Mouse (Mus musculus): ENCODE data around the gene Crybb2.

DNA sequence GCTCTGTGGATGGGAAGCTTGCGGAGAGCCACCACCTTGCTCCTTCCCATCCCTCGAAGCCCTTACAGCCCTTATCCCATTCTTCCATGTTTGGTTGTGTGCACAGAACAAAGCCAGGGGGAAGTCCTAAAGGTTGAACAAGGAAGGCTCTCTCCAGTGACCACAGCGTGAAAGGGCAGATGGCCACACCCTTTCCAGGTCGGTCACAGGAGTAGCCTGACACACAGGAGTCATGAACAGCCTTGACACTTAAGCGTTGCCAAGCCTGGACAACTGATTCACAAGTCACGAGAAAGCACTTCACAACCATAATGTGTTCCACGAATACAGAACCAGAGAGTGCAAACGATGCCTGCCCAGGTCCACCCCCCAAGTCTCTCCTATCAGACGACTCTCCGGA, 58.0 kb downstream of the Crybb2 start:
- no peak for TF ChIP-seq POLR2A (IDR thresholded peaks at IDR 0.05; ENCODE audit: insufficient read depth, low read depth, low read length)
- TF ChIP-seq CTCF (IDR thresholded peaks at IDR 0.05): no peak
- no peak for TF ChIP-seq EP300 (IDR thresholded peaks at IDR 0.05; ENCODE audit: insufficient read depth, low read depth, low read length)

Data from heart, adult 2 months (tissue).